Mouse (Mus musculus): ENCODE measurements around the gene Mgat3.
A peak's percentile ranks its signal among the peaks of the same experiment; 100 is the strongest.

DNA sequence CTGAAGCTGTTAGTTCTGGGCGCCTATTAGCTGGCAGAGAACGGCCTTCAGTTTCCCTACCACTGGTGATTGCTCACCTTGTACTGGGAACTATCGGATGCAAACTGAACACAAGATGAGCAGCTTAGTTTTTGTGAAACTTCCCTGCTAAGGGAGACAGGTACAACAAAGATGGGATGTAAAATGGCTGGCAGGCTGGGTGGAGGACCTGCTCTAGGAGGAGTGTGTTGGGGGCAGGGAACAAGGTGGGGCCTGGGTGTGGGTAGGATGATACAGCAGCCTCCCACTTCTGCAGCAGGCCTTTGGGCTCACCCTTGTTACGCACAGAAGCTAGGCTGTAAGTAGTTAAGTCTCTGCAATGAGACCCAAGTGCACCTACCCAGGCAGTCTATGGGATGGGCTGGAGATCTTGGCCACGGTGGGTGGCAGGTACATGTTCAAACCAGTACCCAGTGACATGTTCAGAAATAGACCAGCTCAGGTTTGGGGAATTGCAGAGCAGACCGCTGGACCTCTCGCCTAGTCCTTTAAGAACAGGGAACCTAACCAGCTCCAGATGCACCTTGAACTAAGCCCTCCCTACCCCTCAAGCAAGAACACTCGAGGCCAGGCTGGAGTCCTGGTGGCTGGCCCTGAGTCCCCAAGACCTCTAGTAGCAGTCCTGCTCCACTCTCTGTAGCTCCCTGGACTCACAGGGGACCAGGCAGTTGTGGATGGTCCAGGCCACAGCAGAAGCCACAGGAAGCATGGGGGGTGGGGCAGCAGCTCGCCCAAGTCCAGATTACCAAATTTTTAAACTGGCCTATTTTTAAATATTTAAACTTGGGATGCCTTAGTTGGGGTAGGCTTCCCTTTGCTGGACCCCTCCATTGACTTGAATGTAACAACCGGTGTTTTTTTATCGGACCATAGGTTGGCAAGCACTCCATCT, 85.0 kb downstream of the Mgat3 start:
- no peak for TF ChIP-seq CTCF (IDR thresholded peaks at IDR 0.05)
- peak; percentile 9; the same call in 1 of the 2 replicates for TF ChIP-seq POLR2A (IDR thresholded peaks at IDR 0.05; ENCODE audit: insufficient read depth, low read depth, low read length)
- 0 out of 2 replicates have a peak, but pooled peaks have one; percentile 7 for TF ChIP-seq EP300 (IDR thresholded peaks at IDR 0.05; ENCODE audit: insufficient read depth, low read depth, low read length)
